Comparison of ENCODE assay signal across 22 mouse cellular contexts in genomic region chr1:39625491-39625890, GRCm38 (mm10). TPM values are rescaled to one million over a fixed set of nuclear protein-coding genes. Genes with fewer than 3 reads are reported as not detected.
A peak's percentile ranks its signal among the peaks of the same experiment; 100 is the strongest.
DNase-seq lines count a peak whose midpoint lies in the region; ATAC-seq and TF ChIP-seq lines count a peak whose summit lies in the region.
"Had no signal": no experiment of that assay in that cellular context is flagged by ENCODE, and none has a peak within 500 bp of the region (broad histone marks: within the 10 kb centered on the region; RNA-seq: fewer than 3 reads in every experiment).

No protein-coding gene starts in this region.

- intact Hi-C loops in heart, postnatal 14 days (cut with DNase I) = no loop called here

- WGBS in liver, postnatal 0 days (ENCODE audit: insufficient replicate concordance) = 65% methylated on average over 3 of the region's 3 CpGs
- 73% methylated on average over 3 of the region's 3 CpGs for WGBS in cerebellum, adult 2 months

- no peaks in the 10 kb centered on the region for H3K9me3 ChIP-seq in liver, postnatal 0 days (ENCODE audit: low read length)
- H3K9me3 ChIP-seq: embryonic facial prominence, embryonic 10.5 days; embryonic facial prominence, embryonic 12.5 days; forebrain, embryonic 10.5 days; forebrain, embryonic 12.5 days had no signal

- no peak overlapping the region for H3K9ac ChIP-seq in liver, postnatal 0 days (replicated peaks)
- H3K9ac ChIP-seq: embryonic facial prominence, embryonic 12.5 days; forebrain, embryonic 12.5 days had no signal

- H3K4me1 ChIP-seq in liver, postnatal 0 days (ENCODE audit: insufficient read depth) = no peaks in the 10 kb centered on the region
- H3K4me1 ChIP-seq in cerebellum, adult 2 months (ENCODE audit: control insufficient read depth, insufficient read depth, low read length) = no peaks in the 10 kb centered on the region
- H3K4me1 ChIP-seq: embryonic facial prominence, embryonic 12.5 days; forebrain, embryonic 12.5 days had no signal

- no peak overlapping the region for H3K27ac ChIP-seq in liver, postnatal 0 days (ENCODE audit: low read depth)
- H3K27ac ChIP-seq in cerebellum, adult 2 months (ENCODE audit: insufficient read depth, low read length) = no peak overlapping the region
- H3K27ac ChIP-seq: embryonic facial prominence, embryonic 10.5 days; embryonic facial prominence, embryonic 12.5 days; forebrain, embryonic 10.5 days; forebrain, embryonic 12.5 days had no signal

- no peak overlapping the region for H3K4me3 ChIP-seq in liver, postnatal 0 days (ENCODE audit: low read depth, low read length)
- no peak overlapping the region for H3K4me3 ChIP-seq in cerebellum, adult 2 months (replicated peaks; ENCODE audit: insufficient read depth, low read depth, low read length)
- H3K4me3 ChIP-seq: embryonic facial prominence, embryonic 10.5 days; embryonic facial prominence, embryonic 12.5 days; forebrain, embryonic 10.5 days; forebrain, embryonic 12.5 days had no signal

- no peak for TF ChIP-seq POLR2A in cerebellum, adult 2 months (IDR thresholded peaks at IDR 0.05; ENCODE audit: borderline replicate concordance, insufficient read depth, low read length)

- ATAC-seq in liver, postnatal 0 days = no peak
- ATAC-seq: forebrain, embryonic 14.5 days; forebrain, embryonic 16.5 days had no signal

- no peak for TF ChIP-seq CTCF in liver, postnatal 0 days (IDR thresholded peaks at IDR 0.05; ENCODE audit: low read depth)
- TF ChIP-seq CTCF in cerebellum, adult 2 months (IDR thresholded peaks at IDR 0.05; ENCODE audit: borderline replicate concordance, insufficient read depth, low read depth, low read length) = no peak

- H3K27me3 ChIP-seq in liver, postnatal 0 days (ENCODE audit: insufficient read depth, low read length) = no peaks in the 10 kb centered on the region
- H3K27me3 ChIP-seq in cerebellum, adult 2 months (ENCODE audit: control insufficient read depth, insufficient read depth, low read length) = no peaks in the 10 kb centered on the region
- H3K27me3 ChIP-seq: embryonic facial prominence, embryonic 12.5 days; forebrain, embryonic 12.5 days had no signal

- no peak for TF ChIP-seq EP300 in liver, postnatal 0 days (IDR thresholded peaks at IDR 0.05; ENCODE audit: low read depth)

- no peak overlapping the region for H3K4me2 ChIP-seq in liver, postnatal 0 days (ENCODE audit: low read depth, low read length)
- H3K4me2 ChIP-seq: embryonic facial prominence, embryonic 12.5 days; forebrain, embryonic 12.5 days had no signal

- peak; percentile 16 for DNase-seq in heart, adult 11 months
- no peak for DNase-seq in heart, postnatal 14 days
- DNase-seq in fat pad, adult 2 months (ENCODE audit: extremely low read depth, low read depth, low spot score) = peak; percentile 83
- peak; percentile 93 for DNase-seq in gonadal fat pad, adult 2 months (ENCODE audit: low read depth)
- DNase-seq in liver, postnatal 0 days = no peak
- DNase-seq in cerebellum, adult 2 months = no peak
- DNase-seq: adrenal gland, adult 2 months; adrenal gland, postnatal 10 days; adrenal gland, postnatal 25 days; cerebellum, adult 11 months; cerebellum, adult 18-20 months; cerebellum, adult 9-10 months; cerebellum, postnatal 10 days; cerebellum, postnatal 25 days had no signal

- H3K36me3 ChIP-seq in liver, postnatal 0 days (replicated peaks; ENCODE audit: insufficient read depth, low read length) = no peaks in the 10 kb centered on the region
- H3K36me3 ChIP-seq: embryonic facial prominence, embryonic 10.5 days; embryonic facial prominence, embryonic 12.5 days; forebrain, embryonic 10.5 days; forebrain, embryonic 12.5 days had no signal

RNA-seq across cellular contexts. Expression of gene Creg2, which starts 25.8 kb away (rescaled TPM):
- total RNA-seq in heart, postnatal 14 days (2021) = not detected
- 1.6 and 3.2 TPM in 2 replicates for polyA plus RNA-seq in gonadal fat pad, adult 2 months (2012; rRNA removed)
- polyA plus RNA-seq in liver, postnatal 0 days (2015; fragmentation: Nextera tagmentation; extraction: Ambion mirVana) = not detected in 2 replicates
- polyA plus RNA-seq in cerebellum, adult 2 months (2012; rRNA removed) = 6.0 and 8.2 TPM in 2 replicates
- total RNA-seq: MEL had no signal
- polyA plus RNA-seq: C2C12 had no signal

RNA-seq across cellular contexts. Expression of gene Rnf149, which starts 48.3 kb away (rescaled TPM):
- total RNA-seq in heart, postnatal 14 days (2021) = 10 to 100 TPM; 10.8 to 11.5 TPM
- 168 and 308 TPM in 2 replicates for polyA plus RNA-seq in gonadal fat pad, adult 2 months (2012; rRNA removed)
- 25.9 and 26.9 TPM in 2 replicates for polyA plus RNA-seq in liver, postnatal 0 days (2015; fragmentation: Nextera tagmentation; extraction: Ambion mirVana)
- 22.3 and 26.3 TPM in 2 replicates for polyA plus RNA-seq in cerebellum, adult 2 months (2012; rRNA removed)

Comparison
In these comparisons a context has a peak if more than half of its experiments do, and no peak if none do; other contexts are left out.
1. DNase-seq: peak in heart, adult 11 months (single experiment), fat pad, adult 2 months (single experiment) and gonadal fat pad, adult 2 months (single experiment); none in heart, postnatal 14 days (0 of 2), liver, postnatal 0 days (single experiment) and cerebellum, adult 2 months (0 of 2).